Mouse (Mus musculus): ENCODE data around the gene 1810009A15Rik.

GRCm38 (mm10) chr19:8871267-8872186 is 17.1 kb upstream of the 1810009A15Rik start, which contains the start of gene Ubxn1:
- TF ChIP-seq CTCF (IDR thresholded peaks at IDR 0.05; ENCODE audit: low read depth) (no peak), EP300 (IDR thresholded peaks at IDR 0.05; ENCODE audit: low read depth) (peak; percentile 42)

Data from liver, embryonic 14.5 days (tissue).